Comparison of ENCODE assay signal across 21 mouse cellular contexts in genomic region chr1:153698311-153699084, GRCm38 (mm10). TPM values are rescaled to one million over a fixed set of nuclear protein-coding genes. Genes with fewer than 3 reads are reported as not detected.
A peak's percentile ranks its signal among the peaks of the same experiment; 100 is the strongest.
DNase-seq lines count a peak whose midpoint lies in the region; ATAC-seq and TF ChIP-seq lines count a peak whose summit lies in the region.
"Had no signal": no experiment of that assay in that cellular context is flagged by ENCODE, and none has a peak within 500 bp of the region (broad histone marks: within the 10 kb centered on the region; RNA-seq: fewer than 3 reads in every experiment).

No protein-coding gene starts in this region.

- no peaks in the 10 kb centered on the region for H3K9me3 ChIP-seq in hindbrain, embryonic 13.5 days
- no peaks in the 10 kb centered on the region for H3K9me3 ChIP-seq in hindbrain, embryonic 11.5 days (ENCODE audit: control insufficient read depth, low read length)
- H3K9me3 ChIP-seq in liver, embryonic 16.5 days (replicated peaks; ENCODE audit: control insufficient read depth, low read length): no peaks in the 10 kb centered on the region
- no peaks in the 10 kb centered on the region for H3K9me3 ChIP-seq in liver, embryonic 12.5 days (replicated peaks)
- H3K9me3 ChIP-seq in embryonic facial prominence, embryonic 10.5 days: no peaks in the 10 kb centered on the region
- H3K9me3 ChIP-seq: forebrain, embryonic 15.5 days; G1E; heart, embryonic 15.5 days; midbrain, embryonic 13.5 days had no signal

- H3K4me3 ChIP-seq in hindbrain, embryonic 13.5 days: no peak overlapping the region
- no peak overlapping the region for H3K4me3 ChIP-seq in hindbrain, embryonic 11.5 days (ENCODE audit: low read depth, low read length)
- H3K4me3 ChIP-seq in liver, embryonic 16.5 days (ENCODE audit: low read depth, low read length): no peak overlapping the region
- no peak overlapping the region for H3K4me3 ChIP-seq in liver, embryonic 12.5 days
- H3K4me3 ChIP-seq in embryonic facial prominence, embryonic 10.5 days: no peak overlapping the region
- H3K4me3 ChIP-seq in myocyte: no peak overlapping the region
- H3K4me3 ChIP-seq: erythroblast, embryonic 14.5 days; forebrain, embryonic 15.5 days; heart, embryonic 15.5 days; left cerebral cortex, adult 2 months; midbrain, embryonic 13.5 days had no signal

- 0 out of 2 replicates have a peak overlapping the region, but pooled peaks have one; percentile 1 for H3K9ac ChIP-seq in hindbrain, embryonic 13.5 days
- no peak overlapping the region for H3K9ac ChIP-seq in hindbrain, embryonic 11.5 days (ENCODE audit: low read depth, low read length)
- no peak overlapping the region for H3K9ac ChIP-seq in liver, embryonic 16.5 days (ENCODE audit: low read depth, low read length)
- H3K9ac ChIP-seq in liver, embryonic 12.5 days: no peak overlapping the region
- H3K9ac ChIP-seq: forebrain, embryonic 15.5 days; heart, embryonic 15.5 days; lung, embryonic 14.5 days; midbrain, embryonic 13.5 days had no signal

- no peak overlapping the region for H3K27ac ChIP-seq in hindbrain, embryonic 13.5 days
- no peak overlapping the region for H3K27ac ChIP-seq in hindbrain, embryonic 11.5 days (ENCODE audit: low read depth, low read length)
- H3K27ac ChIP-seq in liver, embryonic 16.5 days (ENCODE audit: low read length): no peak overlapping the region
- H3K27ac ChIP-seq in liver, embryonic 12.5 days: no peak overlapping the region
- peak overlapping the region; percentile 52 for H3K27ac ChIP-seq in embryonic facial prominence, embryonic 10.5 days (replicated peaks)
- H3K27ac ChIP-seq: forebrain, embryonic 15.5 days; heart, embryonic 15.5 days; left cerebral cortex, adult 2 months; midbrain, embryonic 13.5 days had no signal

- peaks cover 22% of the 10 kb centered on the region for H3K4me1 ChIP-seq in hindbrain, embryonic 13.5 days (replicated peaks)
- H3K4me1 ChIP-seq in hindbrain, embryonic 11.5 days (replicated peaks; ENCODE audit: control insufficient read depth, insufficient read depth, low read length): peaks cover 3% of the 10 kb centered on the region; the same call in 1 of the 2 replicates
- no peaks in the 10 kb centered on the region for H3K4me1 ChIP-seq in liver, embryonic 16.5 days (ENCODE audit: control insufficient read depth, low read depth, low read length)
- no peaks in the 10 kb centered on the region for H3K4me1 ChIP-seq in liver, embryonic 12.5 days
- peaks cover 51% of the 10 kb centered on the region for H3K4me1 ChIP-seq in embryonic facial prominence, embryonic 10.5 days

- 65% methylated on average over 7 of the region's 7 CpGs for WGBS in hindbrain, embryonic 13.5 days
- WGBS in hindbrain, embryonic 11.5 days: 63% methylated on average over 7 of the region's 7 CpGs
- WGBS in liver, embryonic 16.5 days (ENCODE audit: insufficient replicate concordance): 61% methylated on average over 7 of the region's 7 CpGs
- 66% methylated on average over 7 of the region's 7 CpGs for WGBS in liver, embryonic 12.5 days (ENCODE audit: insufficient replicate concordance)
- 60% methylated on average over 7 of the region's 7 CpGs for WGBS in embryonic facial prominence, embryonic 10.5 days

- no peaks in the 10 kb centered on the region for H3K27me3 ChIP-seq in hindbrain, embryonic 13.5 days
- no peaks in the 10 kb centered on the region for H3K27me3 ChIP-seq in hindbrain, embryonic 11.5 days (ENCODE audit: control insufficient read depth, insufficient read depth, low read length)
- no peaks in the 10 kb centered on the region for H3K27me3 ChIP-seq in liver, embryonic 16.5 days (ENCODE audit: control insufficient read depth, insufficient read depth, low read depth, low read length)
- 0 out of 2 replicates have a peak, but pooled peaks cover 4% of the 10 kb centered on the region for H3K27me3 ChIP-seq in liver, embryonic 12.5 days (replicated peaks)
- peaks cover 10% of the 10 kb centered on the region; the same call in 1 of the 2 replicates for H3K27me3 ChIP-seq in embryonic facial prominence, embryonic 10.5 days (replicated peaks; ENCODE audit: low read depth, poor library complexity, severe bottlenecking)
- H3K27me3 ChIP-seq in myocyte (ENCODE audit: control insufficient read depth, insufficient read depth, insufficient read length): no peaks in the 10 kb centered on the region
- H3K27me3 ChIP-seq: forebrain, embryonic 15.5 days; heart, embryonic 15.5 days; midbrain, embryonic 13.5 days had no signal

- no peak for TF ChIP-seq POLR2A in myocyte (IDR thresholded peaks at IDR 0.05; ENCODE audit: insufficient read length, low read depth)

- no peak for ATAC-seq in hindbrain, embryonic 13.5 days (ENCODE audit: low FRiP score)
- ATAC-seq in hindbrain, embryonic 11.5 days (ENCODE audit: low FRiP score): no peak
- ATAC-seq in liver, embryonic 16.5 days (ENCODE audit: low read depth): peak; percentile 32; the same call in 1 of the 2 replicates
- no peak for ATAC-seq in liver, embryonic 12.5 days
- ATAC-seq: CD4-positive, CD25-positive, alpha-beta regulatory T cell, adult 4 months had no signal

- peaks cover 6% of the 10 kb centered on the region for H3K36me3 ChIP-seq in hindbrain, embryonic 13.5 days
- no peaks in the 10 kb centered on the region for H3K36me3 ChIP-seq in hindbrain, embryonic 11.5 days (ENCODE audit: control insufficient read depth, insufficient read depth, low read length)
- H3K36me3 ChIP-seq in liver, embryonic 16.5 days (ENCODE audit: control insufficient read depth, insufficient read depth): no peaks in the 10 kb centered on the region
- no peaks in the 10 kb centered on the region for H3K36me3 ChIP-seq in liver, embryonic 12.5 days
- no peaks in the 10 kb centered on the region for H3K36me3 ChIP-seq in embryonic facial prominence, embryonic 10.5 days (replicated peaks)
- no peaks in the 10 kb centered on the region for H3K36me3 ChIP-seq in myocyte (ENCODE audit: control insufficient read depth, insufficient read depth)
- H3K36me3 ChIP-seq: forebrain, embryonic 15.5 days; G1E; heart, embryonic 15.5 days had no signal

- DNase-seq in hindbrain, embryonic 11.5 days (ENCODE audit: low spot score): no peak
- no peak for DNase-seq in embryonic facial prominence, embryonic 10.5 days (ENCODE audit: low spot score)
- no peak for DNase-seq in adrenal gland, postnatal 36 days
- DNase-seq: adrenal gland, adult 2 months; embryo, embryonic 11 days; heart, adult 18-20 months; lung, embryonic 14.5 days; thymus, postnatal 14 days had no signal

- no peak overlapping the region for H3K4me2 ChIP-seq in hindbrain, embryonic 13.5 days
- no peak overlapping the region for H3K4me2 ChIP-seq in hindbrain, embryonic 11.5 days (replicated peaks; ENCODE audit: low read depth, low read length)
- H3K4me2 ChIP-seq in liver, embryonic 16.5 days (ENCODE audit: low read depth, low read length): no peak overlapping the region
- no peak overlapping the region for H3K4me2 ChIP-seq in liver, embryonic 12.5 days
- peak overlapping the region; percentile 5 for H3K4me2 ChIP-seq in myocyte (ENCODE audit: low read depth)
- H3K4me2 ChIP-seq: forebrain, embryonic 15.5 days; heart, embryonic 15.5 days; lung, embryonic 14.5 days; midbrain, embryonic 13.5 days had no signal

- no peaks in the 10 kb centered on the region for H3K79me2 ChIP-seq in myocyte (ENCODE audit: control insufficient read depth, insufficient read depth)

- H3ac ChIP-seq in myocyte (ENCODE audit: control insufficient read depth, insufficient read length): no peak overlapping the region

TF ChIP-seq in myocyte, 11 proteins besides CTCF, POLR2A, EP300 and RAD21 (continues in another document):
- no peak for TF ChIP-seq REST (IDR thresholded peaks at IDR 0.05; ENCODE audit: insufficient read depth, insufficient read length)
- no peak for TF ChIP-seq TCF12 (IDR thresholded peaks at IDR 0.05; ENCODE audit: insufficient read depth, poor library complexity, severe bottlenecking)
- TF ChIP-seq E2F4 (IDR thresholded peaks at IDR 0.05; ENCODE audit: insufficient read depth): no peak
- no peak for TF ChIP-seq MYOG (IDR thresholded peaks at IDR 0.05; ENCODE audit: control insufficient read depth in 1 of 3, insufficient read depth in 1 of 3, insufficient read length in 2 of 3, low read depth in 2 of 3)
- no peak for TF ChIP-seq TCF3 (IDR thresholded peaks at IDR 0.05; ENCODE audit: insufficient read length, low read depth)
- TF ChIP-seq CEBPB (IDR thresholded peaks at IDR 0.05; ENCODE audit: insufficient read depth, poor library complexity, severe bottlenecking): no peak
- TF ChIP-seq MAX (IDR thresholded peaks at IDR 0.05; ENCODE audit: low read depth): no peak

RNA-seq across cellular contexts. Expression of gene Rgs16, which starts 41.7 kb away (rescaled TPM):
- 21.2 and 26.0 TPM in 2 replicates for polyA plus RNA-seq in hindbrain, embryonic 13.5 days (2015; fragmentation: Nextera tagmentation; extraction: Ambion mirVana)
- polyA plus RNA-seq in hindbrain, embryonic 11.5 days (2014; fragmentation: Nextera tagmentation; extraction: Ambion mirVana): 7.8 and 11.0 TPM in 2 replicates
- polyA plus RNA-seq in liver, embryonic 16.5 days (2015; fragmentation: Nextera tagmentation; extraction: Ambion mirVana): 3.1 and 3.7 TPM in 2 replicates
- 0.57 and 0.81 TPM in 2 replicates for polyA plus RNA-seq in liver, embryonic 12.5 days (2016; fragmentation: Nextera tagmentation; extraction: Ambion mirVana)
- polyA plus RNA-seq in embryonic facial prominence, embryonic 10.5 days (2016; fragmentation: Nextera tagmentation; extraction: Ambion mirVana): 7.9 and 9.5 TPM in 2 replicates
- 6.5 TPM for polyA plus RNA-seq in myocyte (2012; fragmentation: generic; extraction: Trizol)
- total RNA-seq in adrenal gland, postnatal 36 days (2021): 1 to 10 TPM; 1.3 to 2.7 TPM
- total RNA-seq: G1E; neutrophil, adult 5-6 weeks had no signal
- polyA plus RNA-seq: erythroblast, embryonic 14.5 days; G1E had no signal

RNA-seq across cellular contexts. Expression of gene Rgs8, which starts 45.7 kb away (rescaled TPM):
- polyA plus RNA-seq in hindbrain, embryonic 13.5 days (2015; fragmentation: Nextera tagmentation; extraction: Ambion mirVana): 24.4 and 26.4 TPM in 2 replicates
- polyA plus RNA-seq in hindbrain, embryonic 11.5 days (2014; fragmentation: Nextera tagmentation; extraction: Ambion mirVana): 5.8 and 7.9 TPM in 2 replicates
- not detected in 2 replicates for polyA plus RNA-seq in liver, embryonic 16.5 days (2015; fragmentation: Nextera tagmentation; extraction: Ambion mirVana)
- 0.10 and 0.22 TPM in 2 replicates for polyA plus RNA-seq in liver, embryonic 12.5 days (2016; fragmentation: Nextera tagmentation; extraction: Ambion mirVana)
- 2.3 and 2.6 TPM in 2 replicates for polyA plus RNA-seq in embryonic facial prominence, embryonic 10.5 days (2016; fragmentation: Nextera tagmentation; extraction: Ambion mirVana)
- polyA plus RNA-seq in myocyte (2012; fragmentation: generic; extraction: Trizol): 0.16 TPM
- total RNA-seq in adrenal gland, postnatal 36 days (2021): under 1 TPM in 1 of 2 experiments, not detected in 1; 0.07 TPM
- total RNA-seq: gastrocnemius, adult 8-10 months; heart, adult 18-20 months; neutrophil, adult 5-6 weeks had no signal
- polyA plus RNA-seq: erythroblast, embryonic 14.5 days; G1E had no signal

RNA-seq across cellular contexts. Expression of gene Rnasel, which starts 50.7 kb away (rescaled TPM):
- polyA plus RNA-seq in hindbrain, embryonic 13.5 days (2015; fragmentation: Nextera tagmentation; extraction: Ambion mirVana): 53.7 and 53.8 TPM in 2 replicates
- polyA plus RNA-seq in hindbrain, embryonic 11.5 days (2014; fragmentation: Nextera tagmentation; extraction: Ambion mirVana): 31.4 and 40.3 TPM in 2 replicates
- 28.9 and 29.1 TPM in 2 replicates for polyA plus RNA-seq in liver, embryonic 16.5 days (2015; fragmentation: Nextera tagmentation; extraction: Ambion mirVana)
- polyA plus RNA-seq in liver, embryonic 12.5 days (2016; fragmentation: Nextera tagmentation; extraction: Ambion mirVana): 10.4 TPM in 2 replicates
- 8.0 and 9.5 TPM in 2 replicates for polyA plus RNA-seq in embryonic facial prominence, embryonic 10.5 days (2016; fragmentation: Nextera tagmentation; extraction: Ambion mirVana)
- 0.11 TPM for polyA plus RNA-seq in myocyte (2012; fragmentation: generic; extraction: Trizol)
- 10 to 100 TPM in 1 of 2 experiments, 1 to 10 TPM in 1; 7.6 to 16.8 TPM for total RNA-seq in adrenal gland, postnatal 36 days (2021)
